Mouse (Mus musculus) A20 (cell line): Measurements from ENCODE around the gene Iqsec1.

ENCODE experiments used
- DNase-seq: peaks from one replicate; pipeline ENCODE4 v3.0.0-alpha.2; 2011; ENCODE audit warnings: low read depth, low spot score

Iqsec1 gene

GRCm38 (mm10) chr6:90728491-90728931, 260.0 kb downstream of the Iqsec1 start:
- DNase-seq = peak; percentile 69

GRCm38 (mm10) chr6:90727826-90728225, 260.7 kb downstream of the Iqsec1 start:
- no peak for DNase-seq

- DNase-seq = no peak
These were observed 261.8 kb downstream of the Iqsec1 start for GRCm38 (mm10) chr6:90726711-90727122.

- no peak for DNase-seq
These were observed 263.0 kb downstream of the Iqsec1 start for GRCm38 (mm10) chr6:90725526-90725925.

GRCm38 (mm10) chr6:90722993-90723392, 265.5 kb downstream of the Iqsec1 start:
- DNase-seq = no peak

- DNase-seq = peak; percentile 71
These were observed 267.3 kb downstream of the Iqsec1 start for GRCm38 (mm10) chr6:90720996-90721746.

- peak; percentile 73 for DNase-seq
These were observed 268.3 kb downstream of the Iqsec1 start for GRCm38 (mm10) chr6:90720201-90720600.

GRCm38 (mm10) chr6:90719402-90719801, 269.1 kb downstream of the Iqsec1 start:
- no peak for DNase-seq

- DNase-seq = no peak
These were observed 270.0 kb downstream of the Iqsec1 start for GRCm38 (mm10) chr6:90718477-90718876.

GRCm38 (mm10) chr6:90717711-90718110, 270.8 kb downstream of the Iqsec1 start:
- no peak for DNase-seq

GRCm38 (mm10) chr6:90716853-90717252, 271.6 kb downstream of the Iqsec1 start:
- DNase-seq = no peak

- no peak for DNase-seq
These were observed 272.3 kb downstream of the Iqsec1 start for GRCm38 (mm10) chr6:90716066-90716704.

- DNase-seq = no peak
These were observed 273.1 kb downstream of the Iqsec1 start for GRCm38 (mm10) chr6:90715245-90715905.

GRCm38 (mm10) chr6:90713650-90714049, 274.8 kb downstream of the Iqsec1 start:
- DNase-seq = no peak

GRCm38 (mm10) chr6:90712486-90713480, 275.7 kb downstream of the Iqsec1 start:
- no peak for DNase-seq

GRCm38 (mm10) chr6:90712063-90712462, 276.4 kb downstream of the Iqsec1 start:
- DNase-seq = no peak

GRCm38 (mm10) chr6:90711476-90712035, 276.9 kb downstream of the Iqsec1 start:
- no peak for DNase-seq

GRCm38 (mm10) chr6:90710778-90711177, 277.7 kb downstream of the Iqsec1 start:
- DNase-seq = peak; percentile 35

GRCm38 (mm10) chr6:90709929-90710777, 278.3 kb downstream of the Iqsec1 start:
- DNase-seq = no peak

- DNase-seq = no peak
These were observed 280.3 kb downstream of the Iqsec1 start for GRCm38 (mm10) chr6:90708061-90708618.
